Mouse (Mus musculus) embryonic facial prominence, embryonic 11.5 days (tissue): ENCODE measurements around the gene Trpm2. TPM values are rescaled to one million over a fixed set of nuclear protein-coding genes. Genes with fewer than 3 reads are reported as not detected.

Experiments used
- ATAC-seq: fragments of 200-750 bp; cut with Nextera tagmentation; replicated peaks from 2 replicates; pipeline ENCODE4 v1.8.0; 2017; ENCODE audit warnings: low read depth; ENCODE audit not compliant: insufficient number of reproducible peaks, low FRiP score, low TSS enrichment
- DNase-seq: peaks from one replicate; pipeline ENCODE4 v3.0.0-alpha.2; 2015; ENCODE audit warnings: low spot score
- H3K27ac ChIP-seq: fragments of 300-500 bp; sonication (generic); replicated peaks from 2 replicates; pipeline ENCODE4 v1.5.1; 2014; ENCODE audit warnings: mild to moderate bottlenecking, low read depth, low read length, control low read depth
- H3K27me3 ChIP-seq: fragments of 300-500 bp; sonication (generic); 2 replicates; pipeline ENCODE4 v1.6.1; 2014; ENCODE audit warnings: mild to moderate bottlenecking, low read length, moderate library complexity, mixed read lengths; ENCODE audit not compliant: control insufficient read depth, insufficient read depth
- H3K36me3 ChIP-seq: fragments of 300-500 bp; sonication (generic); replicated peaks from 2 replicates; pipeline ENCODE4 v1.6.1; 2014; ENCODE audit warnings: low read depth, mild to moderate bottlenecking, low read length, moderate library complexity, mixed read lengths; ENCODE audit not compliant: control insufficient read depth, insufficient read depth
- H3K4me1 ChIP-seq: fragments of 300-500 bp; sonication (generic); 2 replicates; pipeline ENCODE4 v1.6.1; 2014; ENCODE audit warnings: low read length, mixed read lengths; ENCODE audit not compliant: control insufficient read depth, insufficient read depth
- H3K4me2 ChIP-seq: fragments of 300-500 bp; sonication (generic); 2 replicates; pipeline ENCODE4 v1.6.1; 2014; ENCODE audit warnings: low read depth, mild to moderate bottlenecking, control low read depth, low read length, moderate library complexity
- H3K4me3 ChIP-seq: fragments of 300-500 bp; sonication (generic); 2 replicates; pipeline ENCODE4 v1.5.1; 2014; ENCODE audit warnings: low read depth, low read length, control low read depth
- H3K9ac ChIP-seq: fragments of 300-500 bp; sonication (generic); replicated peaks from 2 replicates; pipeline ENCODE4 v1.6.1; 2014; ENCODE audit warnings: mild to moderate bottlenecking, control low read depth, low read length
- H3K9me3 ChIP-seq: fragments of 300-500 bp; sonication (generic); replicated peaks from 2 replicates; pipeline ENCODE4 v1.6.1; 2016; ENCODE audit warnings: mild to moderate bottlenecking, low read length, inconsistent platforms, mixed read lengths; ENCODE audit not compliant: control insufficient read depth
- WGBS: fragments of 180-500 bp; shearing (Covaris S2); extraction: QIAGEN DNeasy Blood & Tissue Kit; methylation state at CpG from one replicate; pipeline ENCODE4 v1.1.7; 2014; 5-methylcytosine and 5-hydroxymethylcytosine counted together
- polyA plus RNA-seq: library from polyadenylated mRNA; unstranded; fragments of >200 nt; fragmentation: Nextera tagmentation; extraction: Ambion mirVana; gene quantifications from 2 replicates; pipeline ENCODE4 v1.2.1, GENCODE M21; 2014

Gene Trpm2
- polyA plus RNA-seq, 1 experiment from 2014 or later = 0.43 TPM

GRCm38 (mm10) chr10:78002316-78002715 is 32.0 kb upstream of the Trpm2 start:
- Histone ChIP-seq H3K36me3 (peaks cover 10% of the 10 kb centered on the region), H3K9me3 (no peaks in the 10 kb centered on the region), H3K27ac (no peak overlapping the region), H3K4me3 (no peak overlapping the region), H3K9ac (no peak overlapping the region), H3K4me1 (no peaks in the 10 kb centered on the region), H3K4me2 (no peak overlapping the region), H3K27me3 (no peaks in the 10 kb centered on the region)
- 94% methylated on average over 2 of the region's 2 CpGs for WGBS
- DNase-seq (no peak), ATAC-seq (no peak)

- H3K27me3 ChIP-seq = no peaks in the 10 kb centered on the region
- H3K36me3 ChIP-seq = peaks cover 11% of the 10 kb centered on the region
- H3K4me2 ChIP-seq = no peak overlapping the region
- ATAC-seq = no peak
- DNase-seq = no peak
- H3K9me3 ChIP-seq = no peaks in the 10 kb centered on the region
- 90% methylated on average over 11 of the region's 11 CpGs for WGBS
- no peak overlapping the region for H3K9ac ChIP-seq
- H3K27ac ChIP-seq = no peak overlapping the region
- no peaks in the 10 kb centered on the region for H3K4me1 ChIP-seq
- no peak overlapping the region for H3K4me3 ChIP-seq
These were observed 31.4 kb upstream of the Trpm2 start for GRCm38 (mm10) chr10:78001796-78002195.

GRCm38 (mm10) chr10:78000200-78000599 is 29.8 kb upstream of the Trpm2 start:
- WGBS = 88% methylated on average over 5 of the region's 5 CpGs
- H3K4me1 ChIP-seq = no peaks in the 10 kb centered on the region
- no peak overlapping the region for H3K4me3 ChIP-seq
- DNase-seq (no peak), ATAC-seq (no peak)
- H3K27me3 ChIP-seq = no peaks in the 10 kb centered on the region
- H3K27ac ChIP-seq = no peak overlapping the region
- no peak overlapping the region for H3K4me2 ChIP-seq
- no peaks in the 10 kb centered on the region for H3K9me3 ChIP-seq
- no peak overlapping the region for H3K9ac ChIP-seq
- H3K36me3 ChIP-seq = peaks cover 11% of the 10 kb centered on the region

DNA sequence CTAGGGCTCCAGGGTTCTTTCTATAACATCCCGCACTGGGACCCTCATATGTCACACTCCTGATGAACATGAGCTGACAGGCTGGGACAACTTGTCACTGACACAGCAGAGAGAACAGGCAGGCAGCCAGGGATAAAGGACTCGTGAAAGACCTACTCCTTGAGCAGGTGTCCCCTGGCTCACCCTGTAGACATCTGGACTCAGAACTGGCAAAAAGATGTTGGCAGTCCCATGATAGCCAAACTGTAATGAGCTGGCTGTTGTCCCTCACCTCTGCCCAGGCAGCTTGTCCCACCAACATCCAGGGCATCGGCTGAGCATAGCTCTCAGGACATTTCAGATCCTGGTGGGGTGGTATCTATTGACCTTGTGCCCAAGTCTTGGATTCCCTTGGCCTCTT is 25.3 kb upstream of the Trpm2 start:
- H3K4me1 ChIP-seq = no peaks in the 10 kb centered on the region
- no peak overlapping the region for H3K27ac ChIP-seq
- H3K27me3 ChIP-seq = no peaks in the 10 kb centered on the region
- 91% methylated on average over 3 of the region's 3 CpGs for WGBS
- H3K36me3 ChIP-seq = peaks cover 17% of the 10 kb centered on the region
- H3K4me2 ChIP-seq = no peak overlapping the region
- H3K9me3 ChIP-seq = no peaks in the 10 kb centered on the region
- DNase-seq = no peak
- H3K9ac ChIP-seq = no peak overlapping the region
- ATAC-seq = no peak
- no peak overlapping the region for H3K4me3 ChIP-seq

- WGBS = 71% methylated on average over 5 of the region's 5 CpGs
- no peak for ATAC-seq
- H3K27ac ChIP-seq = no peak overlapping the region
- no peaks in the 10 kb centered on the region for H3K27me3 ChIP-seq
- no peaks in the 10 kb centered on the region for H3K9me3 ChIP-seq
- H3K4me3 ChIP-seq = no peak overlapping the region
- H3K36me3 ChIP-seq = peaks cover 6% of the 10 kb centered on the region
- H3K4me1 ChIP-seq = no peaks in the 10 kb centered on the region
- no peak overlapping the region for H3K4me2 ChIP-seq
- H3K9ac ChIP-seq = no peak overlapping the region
- no peak for DNase-seq
These were observed 15.4 kb upstream of the Trpm2 start for GRCm38 (mm10) chr10:77985775-77986174.

DNA sequence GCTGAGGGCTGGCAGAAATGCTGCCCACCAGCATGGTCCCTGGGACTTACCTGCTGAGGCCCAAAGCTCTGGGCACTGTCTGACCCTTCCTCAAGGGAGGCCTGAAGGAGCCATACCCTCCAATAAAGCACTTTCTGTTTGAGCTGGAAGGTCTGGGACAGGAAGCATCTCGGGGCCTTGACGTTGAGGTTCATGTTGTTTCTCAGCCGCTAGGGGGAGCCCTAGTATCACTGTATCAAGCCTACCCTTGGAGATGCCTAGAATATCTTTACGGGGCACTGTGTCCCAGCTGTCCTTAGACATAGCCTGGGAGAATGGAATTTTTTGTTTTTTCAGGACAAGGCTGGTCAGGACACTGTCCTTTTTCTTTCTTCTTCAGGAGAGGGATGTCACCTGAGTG is 14.3 kb upstream of the Trpm2 start:
- H3K4me3 ChIP-seq = no peak overlapping the region
- H3K9ac ChIP-seq = no peak overlapping the region
- H3K9me3 ChIP-seq = no peaks in the 10 kb centered on the region
- WGBS = 4% methylated on average over 4 of the region's 4 CpGs
- ATAC-seq (no peak; the same call in 1 of the 2 replicates), DNase-seq (peak; percentile 91)
- H3K27me3 ChIP-seq = no peaks in the 10 kb centered on the region
- H3K4me1 ChIP-seq = no peaks in the 10 kb centered on the region
- H3K36me3 ChIP-seq = peaks cover under 1% of the 10 kb centered on the region
- no peak overlapping the region for H3K27ac ChIP-seq
- H3K4me2 ChIP-seq = no peak overlapping the region

GRCm38 (mm10) chr10:77978351-77979350 is 8.3 kb upstream of the Trpm2 start, which contains the start of gene 1810043G02Rik:
TSS of gene 1810043G02Rik (plus strand) at chr10:77978524.
- Histone ChIP-seq H3K4me1 (no peaks in the 10 kb centered on the region), H3K27ac (peak within 1 kb of the TSS; percentile 13; the same call in 1 of the 2 replicates), H3K4me3 (peak within 1 kb of the TSS; percentile 68), H3K9ac (peak within 1 kb of the TSS; percentile 84), H3K36me3 (no peaks in the 10 kb centered on the region; the same call in 1 of the 2 replicates), H3K4me2 (peak within 1 kb of the TSS; percentile 40), H3K27me3 (no peaks in the 10 kb centered on the region), H3K9me3 (no peaks in the 10 kb centered on the region)
- WGBS = 1% methylated on average over 54 of the region's 57 CpGs
- ATAC-seq = peak; percentile 94
- peak; percentile 99 for DNase-seq
